ENCODE assay signal across 9 mouse cellular contexts in genomic region chr12:40177089-40177488, GRCm38 (mm10). TPM values are rescaled to one million over a fixed set of nuclear protein-coding genes. Genes with fewer than 3 reads are reported as not detected.
DNase-seq lines count a peak whose midpoint lies in the region; ATAC-seq and TF ChIP-seq lines count a peak whose summit lies in the region.
"Had no signal": no experiment of that assay in that cellular context is flagged by ENCODE, and none has a peak within 500 bp of the region (broad histone marks: within the 10 kb centered on the region; RNA-seq: fewer than 3 reads in every experiment).

No protein-coding gene starts in this region.

- WGBS in forebrain, embryonic 14.5 days: 70% methylated on average over 6 of the region's 6 CpGs
- WGBS in forebrain, embryonic 13.5 days: 71% methylated on average over 6 of the region's 6 CpGs
- 59% methylated on average over 6 of the region's 6 CpGs for WGBS in midbrain, postnatal 0 days
- WGBS in midbrain, embryonic 10.5 days: 61% methylated on average over 6 of the region's 6 CpGs
- WGBS in forebrain, postnatal 0 days: 64% methylated on average over 6 of the region's 6 CpGs

- DNase-seq in forebrain, embryonic 14.5 days (ENCODE audit: low spot score): peak; percentile 11
- no peak for DNase-seq in midbrain, postnatal 0 days (ENCODE audit: low spot score)
- DNase-seq in midbrain, embryonic 10.5 days (ENCODE audit: low spot score): no peak
- DNase-seq in naive thymus-derived CD4-positive, alpha-beta T cell, adult 2 months (ENCODE audit: low read depth): peak; percentile 66
- no peak for DNase-seq in forebrain, postnatal 0 days
- no peak for DNase-seq in urinary bladder, postnatal 4 days (ENCODE audit: low spot score in 2 of 2)

- no peak overlapping the region for H3K27ac ChIP-seq in forebrain, embryonic 14.5 days (ENCODE audit: low read depth, low read length)
- no peak overlapping the region for H3K27ac ChIP-seq in forebrain, embryonic 13.5 days
- H3K27ac ChIP-seq in midbrain, postnatal 0 days (ENCODE audit: low read depth, low read length): no peak overlapping the region
- H3K27ac ChIP-seq in midbrain, embryonic 10.5 days (replicated peaks): no peak overlapping the region
- no peak overlapping the region for H3K27ac ChIP-seq in forebrain, postnatal 0 days (ENCODE audit: low read depth, low read length)
- H3K27ac ChIP-seq: hindbrain, embryonic 15.5 days had no signal

- no peaks in the 10 kb centered on the region for H3K36me3 ChIP-seq in forebrain, embryonic 14.5 days (ENCODE audit: control insufficient read depth, insufficient read depth, low read length)
- H3K36me3 ChIP-seq in forebrain, embryonic 13.5 days (ENCODE audit: poor library complexity, severe bottlenecking): no peaks in the 10 kb centered on the region
- no peaks in the 10 kb centered on the region for H3K36me3 ChIP-seq in midbrain, postnatal 0 days (ENCODE audit: insufficient read depth, low read length)
- no peaks in the 10 kb centered on the region for H3K36me3 ChIP-seq in midbrain, embryonic 10.5 days
- H3K36me3 ChIP-seq in forebrain, postnatal 0 days (ENCODE audit: insufficient read depth): no peaks in the 10 kb centered on the region
- H3K36me3 ChIP-seq: hindbrain, embryonic 15.5 days had no signal

- peak; percentile 47 for TF ChIP-seq CTCF in midbrain, postnatal 0 days (IDR thresholded peaks at IDR 0.05)
- TF ChIP-seq CTCF in forebrain, postnatal 0 days (IDR thresholded peaks at IDR 0.05; ENCODE audit: low read depth): no peak

- no peaks in the 10 kb centered on the region for H3K27me3 ChIP-seq in forebrain, embryonic 14.5 days (replicated peaks; ENCODE audit: control insufficient read depth, insufficient read depth, low read length)
- no peaks in the 10 kb centered on the region for H3K27me3 ChIP-seq in forebrain, embryonic 13.5 days
- no peaks in the 10 kb centered on the region for H3K27me3 ChIP-seq in midbrain, postnatal 0 days (ENCODE audit: insufficient read depth, low read length)
- no peaks in the 10 kb centered on the region for H3K27me3 ChIP-seq in midbrain, embryonic 10.5 days (ENCODE audit: low read depth, poor library complexity, severe bottlenecking)
- H3K27me3 ChIP-seq in forebrain, postnatal 0 days (ENCODE audit: insufficient read depth, low read length): no peaks in the 10 kb centered on the region
- H3K27me3 ChIP-seq: hindbrain, embryonic 15.5 days had no signal

- no peaks in the 10 kb centered on the region for H3K4me1 ChIP-seq in forebrain, embryonic 14.5 days (ENCODE audit: control insufficient read depth, insufficient read depth, low read length)
- H3K4me1 ChIP-seq in forebrain, embryonic 13.5 days: no peaks in the 10 kb centered on the region
- H3K4me1 ChIP-seq in midbrain, postnatal 0 days (ENCODE audit: insufficient read depth, low read length): no peaks in the 10 kb centered on the region
- H3K4me1 ChIP-seq in midbrain, embryonic 10.5 days: no peaks in the 10 kb centered on the region
- no peaks in the 10 kb centered on the region for H3K4me1 ChIP-seq in forebrain, postnatal 0 days (ENCODE audit: insufficient read depth)
- H3K4me1 ChIP-seq: hindbrain, embryonic 15.5 days had no signal

- ATAC-seq in forebrain, embryonic 14.5 days: no peak
- no peak for ATAC-seq in forebrain, embryonic 13.5 days
- ATAC-seq in midbrain, postnatal 0 days (ENCODE audit: low FRiP score): no peak
- peak; percentile 73 for ATAC-seq in common myeloid progenitor, adult 5-6 weeks (replicated peaks; ENCODE audit: low read depth, poor library complexity, severe bottlenecking)
- ATAC-seq in forebrain, postnatal 0 days: no peak

- H3K9ac ChIP-seq in forebrain, embryonic 14.5 days (ENCODE audit: low read length): no peak overlapping the region
- no peak overlapping the region for H3K9ac ChIP-seq in forebrain, embryonic 13.5 days
- no peak overlapping the region for H3K9ac ChIP-seq in midbrain, postnatal 0 days (replicated peaks; ENCODE audit: low read length, poor library complexity, severe bottlenecking)
- no peak overlapping the region for H3K9ac ChIP-seq in forebrain, postnatal 0 days
- H3K9ac ChIP-seq: hindbrain, embryonic 15.5 days had no signal

- H3K4me2 ChIP-seq in forebrain, embryonic 14.5 days (ENCODE audit: low read length): no peak overlapping the region
- no peak overlapping the region for H3K4me2 ChIP-seq in forebrain, embryonic 13.5 days
- H3K4me2 ChIP-seq in midbrain, postnatal 0 days (ENCODE audit: low read depth, low read length, poor library complexity, severe bottlenecking): no peak overlapping the region
- no peak overlapping the region for H3K4me2 ChIP-seq in forebrain, postnatal 0 days (ENCODE audit: low read depth)
- H3K4me2 ChIP-seq: hindbrain, embryonic 15.5 days had no signal

- no peaks in the 10 kb centered on the region for H3K9me3 ChIP-seq in forebrain, embryonic 14.5 days (replicated peaks; ENCODE audit: control insufficient read depth, low read length)
- peaks cover 3% of the 10 kb centered on the region; the same call in 1 of the 2 replicates for H3K9me3 ChIP-seq in forebrain, embryonic 13.5 days (replicated peaks)
- no peaks in the 10 kb centered on the region; the same call in 1 of the 2 replicates for H3K9me3 ChIP-seq in midbrain, postnatal 0 days (ENCODE audit: low read length)
- H3K9me3 ChIP-seq in midbrain, embryonic 10.5 days (replicated peaks): peaks cover 6% of the 10 kb centered on the region; the same call in 1 of the 2 replicates
- H3K9me3 ChIP-seq in forebrain, postnatal 0 days (ENCODE audit: low read length): no peaks in the 10 kb centered on the region
- H3K9me3 ChIP-seq: hindbrain, embryonic 15.5 days had no signal

- no peak overlapping the region for H3K4me3 ChIP-seq in forebrain, embryonic 14.5 days (ENCODE audit: low read depth, low read length)
- no peak overlapping the region for H3K4me3 ChIP-seq in forebrain, embryonic 13.5 days
- no peak overlapping the region for H3K4me3 ChIP-seq in midbrain, postnatal 0 days (ENCODE audit: low read depth, low read length)
- H3K4me3 ChIP-seq in midbrain, embryonic 10.5 days: no peak overlapping the region
- H3K4me3 ChIP-seq in forebrain, postnatal 0 days (ENCODE audit: low read depth, low read length): no peak overlapping the region
- H3K4me3 ChIP-seq: hindbrain, embryonic 15.5 days had no signal

RNA-seq across cellular contexts. Expression of gene Lsmem1, which starts 22.2 kb away (rescaled TPM):
- polyA plus RNA-seq in forebrain, embryonic 14.5 days (2014; fragmentation: Nextera tagmentation; extraction: Ambion mirVana): not detected in 2 replicates
- not detected in 2 replicates for polyA plus RNA-seq in forebrain, embryonic 13.5 days (2015; fragmentation: Nextera tagmentation; extraction: Ambion mirVana)
- total RNA-seq in midbrain, postnatal 0 days (2014; rRNA removed): 0.19 TPM in 1 of 2 replicates, not detected in the other
- polyA plus RNA-seq in midbrain, postnatal 0 days (2015; fragmentation: Nextera tagmentation; extraction: Ambion mirVana): not detected in 2 replicates
- not detected in 2 replicates for polyA plus RNA-seq in midbrain, embryonic 10.5 days (2016; fragmentation: Nextera tagmentation; extraction: Ambion mirVana)
- not detected in 2 replicates for total RNA-seq in common myeloid progenitor, adult 5-6 weeks (2017)
- total RNA-seq in forebrain, postnatal 0 days (2014; rRNA removed): 0.14 and 0.23 TPM in 2 replicates
- 0.27 and 0.33 TPM in 2 replicates for polyA plus RNA-seq in forebrain, postnatal 0 days (2015; fragmentation: Nextera tagmentation; extraction: Ambion mirVana)

RNA-seq across cellular contexts. Expression of gene Scin, which starts 43.1 kb away (rescaled TPM):
- polyA plus RNA-seq in forebrain, embryonic 14.5 days (2014; fragmentation: Nextera tagmentation; extraction: Ambion mirVana): not detected in 2 replicates
- polyA plus RNA-seq in forebrain, embryonic 13.5 days (2015; fragmentation: Nextera tagmentation; extraction: Ambion mirVana): not detected in 2 replicates
- total RNA-seq in midbrain, postnatal 0 days (2014; rRNA removed): 0.44 TPM in 1 of 2 replicates, not detected in the other
- polyA plus RNA-seq in midbrain, postnatal 0 days (2015; fragmentation: Nextera tagmentation; extraction: Ambion mirVana): 0.09 and 0.10 TPM in 2 replicates
- polyA plus RNA-seq in midbrain, embryonic 10.5 days (2016; fragmentation: Nextera tagmentation; extraction: Ambion mirVana): 0.25 TPM in 1 of 2 replicates, not detected in the other
- 14.5 and 15.6 TPM in 2 replicates for total RNA-seq in common myeloid progenitor, adult 5-6 weeks (2017)
- 0.71 TPM in 1 of 2 replicates, not detected in the other for total RNA-seq in forebrain, postnatal 0 days (2014; rRNA removed)
- polyA plus RNA-seq in forebrain, postnatal 0 days (2015; fragmentation: Nextera tagmentation; extraction: Ambion mirVana): 0.06 and 0.08 TPM in 2 replicates

Comparison
In these comparisons a context has a peak if more than half of its experiments do, and no peak if none do; other contexts are left out.
1. DNase-seq: peak in forebrain, embryonic 14.5 days (single experiment) and naive thymus-derived CD4-positive, alpha-beta T cell, adult 2 months (single experiment); none in midbrain, postnatal 0 days (single experiment), midbrain, embryonic 10.5 days (single experiment), forebrain, postnatal 0 days (single experiment) and urinary bladder, postnatal 4 days (0 of 2).